Mouse (Mus musculus) liver, adult 2 months (tissue): ENCODE measurements at regions not wholly inside any gene's neighbourhood (a gene's known extent, or its start where the extent isn't known, plus 50 kb on each side); places are given as distances from the start of the nearest gene placed in this dataset.
"Not testable (repeated sequence)": the region's sequence is repeated elsewhere in the genome, so short reads cannot be mapped to it uniquely, and the experiment has no call there.

Experiments
- CTCF ChIP-seq: fragments of 200-500 bp; IDR thresholded peaks from 2 replicates; pipeline ENCODE4 v1.5.1; 2011; ENCODE audit warnings: low read depth, low read length, control low read depth
- POLR2A ChIP-seq: fragments of 200-500 bp; IDR thresholded peaks from 2 replicates; pipeline ENCODE4 v1.6.1; 2011; ENCODE audit warnings: low read length, control low read depth; ENCODE audit not compliant: insufficient read depth; ENCODE audit errors: extremely low read depth

DNA sequence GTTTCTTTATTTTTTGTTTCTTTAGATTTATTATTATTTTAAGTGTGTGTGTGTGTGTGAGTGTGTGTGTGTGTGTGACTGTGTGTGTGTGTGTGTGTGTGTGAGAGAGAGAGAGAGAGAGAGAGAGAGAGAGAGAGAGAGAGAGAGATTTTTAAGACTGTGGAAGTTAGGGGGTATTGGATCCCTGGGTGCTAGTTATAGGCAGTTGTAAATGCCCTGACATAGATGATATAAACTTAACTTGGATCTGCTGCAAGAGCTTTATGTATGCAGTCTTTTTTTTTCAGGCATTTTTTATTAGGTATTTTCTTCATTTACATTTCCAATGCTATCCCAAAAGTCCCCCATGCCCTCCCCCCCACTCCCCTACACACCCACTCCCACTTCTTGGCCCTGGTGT, 96.8 kb upstream of the Prl start:
- not testable (repeated sequence) for TF ChIP-seq POLR2A, CTCF
